Mouse (Mus musculus): ENCODE measurements at regions not wholly inside any gene's neighbourhood (a gene's known extent, or its start where the extent isn't known, plus 50 kb on each side); places are given as distances from the start of the nearest gene placed in this dataset.

DNA sequence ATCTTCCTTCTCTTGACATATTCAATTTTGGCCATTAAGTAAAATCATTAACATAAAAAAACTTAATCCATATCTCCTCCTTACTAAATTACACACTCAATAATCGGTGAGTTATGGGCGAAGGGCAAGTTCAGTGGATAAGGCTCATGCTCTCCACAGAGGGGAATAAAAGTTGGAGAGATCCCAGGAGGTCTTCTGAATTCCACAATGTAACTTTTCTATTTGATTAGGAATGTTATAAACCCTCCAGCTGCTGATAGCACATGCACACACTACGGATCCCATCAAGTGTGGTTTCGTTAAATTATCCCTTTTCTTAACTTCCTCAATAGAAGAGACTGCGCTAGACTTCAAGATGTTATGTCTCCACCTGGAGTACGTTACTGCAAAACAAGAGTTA lies 293.9 kb downstream of the Sec23a start:
- no peak for TF ChIP-seq CTCF (conservative IDR thresholded peaks at IDR 0.05; ENCODE audit: insufficient read depth, insufficient read length, low read depth, low read length)
- no peak for TF ChIP-seq POLR2A (IDR thresholded peaks at IDR 0.05; ENCODE audit: low read depth, low read length)
